ENCODE assay signal across 19 mouse cellular contexts in the genomic region with DNA sequence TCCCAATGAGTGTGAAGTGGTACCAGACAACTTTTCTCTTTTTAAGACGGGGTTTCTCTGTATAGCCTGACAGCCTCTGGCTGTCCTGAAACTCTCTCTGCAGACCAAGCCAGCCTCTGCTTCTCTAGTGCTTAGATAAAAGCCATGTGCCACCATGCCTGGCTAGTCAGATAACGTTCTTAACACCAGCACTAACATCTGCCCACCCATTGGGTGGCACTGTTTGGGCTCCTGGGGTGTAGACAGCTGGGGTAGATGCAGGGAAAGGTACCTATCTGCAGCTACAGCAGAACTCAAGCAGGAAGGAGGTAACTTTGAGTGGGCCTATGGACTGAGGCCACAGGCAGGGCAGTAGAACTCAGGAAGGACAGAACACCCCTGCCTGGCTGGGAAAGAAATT. TPM values are rescaled to one million over a fixed set of nuclear protein-coding genes. Genes with fewer than 3 reads are reported as not detected.
DNase-seq lines count a peak whose midpoint lies in the region; ATAC-seq lines count a peak whose summit lies in the region.
"Had no signal": no experiment of that assay in that cellular context is flagged by ENCODE, and none has a peak within 500 bp of the region (broad histone marks: within the 10 kb centered on the region; RNA-seq: fewer than 3 reads in every experiment).

No protein-coding gene starts in this region.

- H3K4me2 ChIP-seq in midbrain, embryonic 11.5 days, result no peak overlapping the region
- H3K4me2 ChIP-seq in liver, embryonic 13.5 days, result peak overlapping the region; percentile 59
- H3K4me2 ChIP-seq: heart, embryonic 12.5 days had no signal

- peak; percentile 19 for DNase-seq in midbrain, embryonic 11.5 days (ENCODE audit: low spot score, missing footprints)
- DNase-seq in midbrain, embryonic 10.5 days (ENCODE audit: low spot score), result no peak
- peak; percentile 87 for DNase-seq in c-Kit-positive CD71-positive TER-119-positive erythroid progenitor cells, embryonic 14.5 days (ENCODE audit: low spot score)
- peak; percentile 62 for DNase-seq in liver, embryonic 13.5 days
- DNase-seq in spleen, postnatal 4 days (ENCODE audit: low spot score in 2 of 2), result peak; percentile 71 to 75
- DNase-seq in thymus, postnatal 25 days, result no peak
- DNase-seq in retina, postnatal 1 day, result no peak
- no peak for DNase-seq in kidney, adult 9 months
- DNase-seq: cerebellum, adult 8-10 months; gastrocnemius, postnatal 14 days; right cerebral cortex, postnatal 25 days; thymus, adult 2 months had no signal

- WGBS in midbrain, embryonic 11.5 days, result 61% methylated on average over 2 of the region's 2 CpGs
- 67% methylated on average over 2 of the region's 2 CpGs for WGBS in midbrain, embryonic 10.5 days
- 7% methylated on average over 2 of the region's 2 CpGs for WGBS in liver, embryonic 13.5 days (ENCODE audit: insufficient replicate concordance)

- H3K4me1 ChIP-seq in midbrain, embryonic 11.5 days (ENCODE audit: control insufficient read depth, insufficient read depth, low read length), result peaks cover under 1% of the 10 kb centered on the region; the same call in 1 of the 2 replicates
- peaks cover 6% of the 10 kb centered on the region; the same call in 1 of the 2 replicates for H3K4me1 ChIP-seq in midbrain, embryonic 10.5 days
- peaks cover 83% of the 10 kb centered on the region for H3K4me1 ChIP-seq in liver, embryonic 13.5 days (replicated peaks)

- no peaks in the 10 kb centered on the region for H3K27me3 ChIP-seq in midbrain, embryonic 11.5 days (ENCODE audit: control insufficient read depth, insufficient read depth, low read length)
- H3K27me3 ChIP-seq in midbrain, embryonic 10.5 days (ENCODE audit: low read depth, poor library complexity, severe bottlenecking), result no peaks in the 10 kb centered on the region
- no peaks in the 10 kb centered on the region for H3K27me3 ChIP-seq in liver, embryonic 13.5 days
- H3K27me3 ChIP-seq: heart, embryonic 12.5 days had no signal

- no peak overlapping the region for H3K9ac ChIP-seq in midbrain, embryonic 11.5 days (ENCODE audit: low read length)
- H3K9ac ChIP-seq in liver, embryonic 13.5 days, result peak overlapping the region; percentile 70
- H3K9ac ChIP-seq: heart, embryonic 12.5 days had no signal

- no peak for ATAC-seq in midbrain, embryonic 11.5 days (ENCODE audit: low FRiP score)
- peak; percentile 95 for ATAC-seq in liver, embryonic 13.5 days (ENCODE audit: low read depth)
- ATAC-seq: activated CD4-positive, CD25-positive, alpha-beta regulatory T cell, adult 4 months had no signal

- H3K4me3 ChIP-seq in midbrain, embryonic 11.5 days (ENCODE audit: low read depth, low read length), result no peak overlapping the region
- no peak overlapping the region for H3K4me3 ChIP-seq in midbrain, embryonic 10.5 days
- peak overlapping the region; percentile 10; the same call in 1 of the 2 replicates for H3K4me3 ChIP-seq in liver, embryonic 13.5 days (replicated peaks)
- H3K4me3 ChIP-seq: heart, embryonic 12.5 days; hindbrain, embryonic 10.5 days; megakaryocyte, embryonic 14.5 days had no signal

- no peaks in the 10 kb centered on the region for H3K36me3 ChIP-seq in midbrain, embryonic 11.5 days (ENCODE audit: control insufficient read depth, insufficient read depth, low read length)
- no peaks in the 10 kb centered on the region for H3K36me3 ChIP-seq in midbrain, embryonic 10.5 days
- H3K36me3 ChIP-seq in liver, embryonic 13.5 days, result no peaks in the 10 kb centered on the region
- H3K36me3 ChIP-seq: heart, embryonic 12.5 days; hindbrain, embryonic 10.5 days had no signal

- H3K9me3 ChIP-seq in midbrain, embryonic 11.5 days (ENCODE audit: control insufficient read depth, low read length), result no peaks in the 10 kb centered on the region
- 0 out of 2 replicates have a peak, but pooled peaks cover 1% of the 10 kb centered on the region for H3K9me3 ChIP-seq in midbrain, embryonic 10.5 days (replicated peaks)
- H3K9me3 ChIP-seq in liver, embryonic 13.5 days (replicated peaks), result no peaks in the 10 kb centered on the region
- H3K9me3 ChIP-seq: hindbrain, embryonic 10.5 days had no signal

- no peak overlapping the region for H3K27ac ChIP-seq in midbrain, embryonic 11.5 days (ENCODE audit: low read depth, low read length)
- H3K27ac ChIP-seq in midbrain, embryonic 10.5 days (replicated peaks), result no peak overlapping the region
- peak overlapping the region; percentile 99 for H3K27ac ChIP-seq in liver, embryonic 13.5 days
- H3K27ac ChIP-seq: hindbrain, embryonic 10.5 days had no signal

RNA-seq across cellular contexts. Expression of a gene that starts 34.0 kb away (rescaled TPM):
- not detected in 2 replicates for polyA plus RNA-seq in midbrain, embryonic 11.5 days (2014; fragmentation: Nextera tagmentation; extraction: Ambion mirVana)
- not detected in 2 replicates for polyA plus RNA-seq in midbrain, embryonic 10.5 days (2016; fragmentation: Nextera tagmentation; extraction: Ambion mirVana)
- polyA plus RNA-seq in liver, embryonic 13.5 days (2015; fragmentation: Nextera tagmentation; extraction: Ambion mirVana), result not detected in 2 replicates
- polyA plus RNA-seq: activated CD4-positive, CD25-positive, alpha-beta regulatory T cell, adult 4 months; heart, embryonic 12.5 days; intestine, embryonic 14.5 days; large intestine, adult 2 months; liver, adult 2 months had no signal

Comparison
In these comparisons a context has a peak if more than half of its experiments do, and no peak if none do; other contexts are left out.
1. DNase-seq: peak in midbrain, embryonic 11.5 days (single experiment), c-Kit-positive CD71-positive TER-119-positive erythroid progenitor cells, embryonic 14.5 days (single experiment), liver, embryonic 13.5 days (single experiment) and spleen, postnatal 4 days (2 of 2); none in midbrain, embryonic 10.5 days (single experiment), thymus, postnatal 25 days (single experiment), retina, postnatal 1 day (single experiment) and kidney, adult 9 months (single experiment).